Mouse (Mus musculus) limb, embryonic 14.5 days (tissue): Measurements from ENCODE around the gene Cacng7. TPM values are rescaled to one million over a fixed set of nuclear protein-coding genes. Genes with fewer than 3 reads are reported as not detected.

ENCODE experiments used
- ATAC-seq: fragments of 200-750 bp; cut with Nextera tagmentation; 2 replicates; pipeline ENCODE4 v1.8.0; 2017; ENCODE audit warnings: low read depth, moderate number of reproducible peaks, moderate TSS enrichment; ENCODE audit not compliant: low FRiP score
- DNase-seq: peaks from one replicate; pipeline ENCODE4 v3.0.0-alpha.2; 2015; ENCODE audit warnings: low spot score
- H3K27ac ChIP-seq: fragments of 300-500 bp; sonication (generic); replicated peaks from 2 replicates; pipeline ENCODE4 v1.5.1; 2014; ENCODE audit warnings: low read depth, mild to moderate bottlenecking, low read length, moderate library complexity, mixed read lengths
- H3K27me3 ChIP-seq: fragments of 300-500 bp; sonication (generic); 2 replicates; pipeline ENCODE4 v1.6.1; 2014; ENCODE audit warnings: low read length, mixed read lengths; ENCODE audit not compliant: control insufficient read depth, insufficient read depth
- H3K36me3 ChIP-seq: fragments of 300-500 bp; sonication (generic); 2 replicates; pipeline ENCODE4 v1.6.1; 2014; ENCODE audit warnings: mild to moderate bottlenecking, low read length, moderate library complexity, mixed read lengths; ENCODE audit not compliant: control insufficient read depth, insufficient read depth
- H3K4me1 ChIP-seq: fragments of 300-500 bp; sonication (generic); 2 replicates; pipeline ENCODE4 v1.6.1; 2014; ENCODE audit warnings: antibody characterized with exemption, low read length, mixed read lengths; ENCODE audit not compliant: control insufficient read depth, insufficient read depth
- H3K4me2 ChIP-seq: fragments of 300-500 bp; sonication (generic); replicated peaks from 2 replicates; pipeline ENCODE4 v1.6.1; 2014; ENCODE audit warnings: low read depth, mild to moderate bottlenecking, low read length, moderate library complexity; ENCODE audit not compliant: severe bottlenecking
- H3K4me3 ChIP-seq: fragments of 300-500 bp; sonication (generic); replicated peaks from 2 replicates; pipeline ENCODE4 v1.5.1; 2014; ENCODE audit warnings: low read length
- H3K9ac ChIP-seq: fragments of 300-500 bp; sonication (generic); 2 replicates; pipeline ENCODE4 v1.6.1; 2014; ENCODE audit warnings: mild to moderate bottlenecking, low read depth, low read length, moderate library complexity; ENCODE audit not compliant: severe bottlenecking
- H3K9me3 ChIP-seq: fragments of 300-500 bp; sonication (generic); 2 replicates; pipeline ENCODE4 v1.6.1; 2016; ENCODE audit warnings: low read length; ENCODE audit not compliant: control insufficient read depth
- POLR2A ChIP-seq: fragments of 200-500 bp; IDR thresholded peaks from 2 replicates; pipeline ENCODE4 v1.8.0; 2012; ENCODE audit warnings: inconsistent platforms, mild to moderate bottlenecking, moderate library complexity, borderline replicate concordance; ENCODE audit not compliant: insufficient read depth, insufficient read length; ENCODE audit errors: extremely low read depth
- WGBS: fragments of 180-500 bp; shearing (Covaris S2); extraction: QIAGEN DNeasy Blood & Tissue Kit; methylation state at CpG from one replicate; pipeline ENCODE4 v1.1.7; 2014; 5-methylcytosine and 5-hydroxymethylcytosine counted together
- polyA plus RNA-seq, 2 experiments: library from polyadenylated mRNA; depleted of rRNA in 1 of 2; stranded (reverse) in 1 of 2; unstranded in 1 of 2; fragments of >200 nt; fragmentation: Nextera tagmentation in 1 of 2; extraction: Ambion mirVana in 1 of 2; gene quantifications; 2 replicates each; pipeline versions ENCODE4 v1.2.1 to v1.2.3; 2012 to 2014

Gene Cacng7
- polyA plus RNA-seq, 2 experiments = 3.9 to 129 TPM

- no peak for TF ChIP-seq POLR2A
- ATAC-seq = no peak
- H3K4me2 ChIP-seq = no peak overlapping the region
- peaks cover 6% of the 10 kb centered on the region; the same call in 1 of the 2 replicates for H3K36me3 ChIP-seq
- no peaks in the 10 kb centered on the region for H3K4me1 ChIP-seq
- H3K27me3 ChIP-seq = no peaks in the 10 kb centered on the region
- DNase-seq = no peak
- H3K27ac ChIP-seq = no peak overlapping the region
- no peaks in the 10 kb centered on the region for H3K9me3 ChIP-seq
- no peak overlapping the region for H3K9ac ChIP-seq
- H3K4me3 ChIP-seq = no peak overlapping the region
Measured at GRCm38 (mm10) chr7:3399937-3400336, 67.2 kb downstream of the Cacng7 start.

- H3K9ac ChIP-seq = no peak overlapping the region
- WGBS = 63% methylated on average over 11 of the region's 11 CpGs
Measured at GRCm38 (mm10) chr7:3409729-3410520, 77.2 kb downstream of the Cacng7 start.

DNA sequence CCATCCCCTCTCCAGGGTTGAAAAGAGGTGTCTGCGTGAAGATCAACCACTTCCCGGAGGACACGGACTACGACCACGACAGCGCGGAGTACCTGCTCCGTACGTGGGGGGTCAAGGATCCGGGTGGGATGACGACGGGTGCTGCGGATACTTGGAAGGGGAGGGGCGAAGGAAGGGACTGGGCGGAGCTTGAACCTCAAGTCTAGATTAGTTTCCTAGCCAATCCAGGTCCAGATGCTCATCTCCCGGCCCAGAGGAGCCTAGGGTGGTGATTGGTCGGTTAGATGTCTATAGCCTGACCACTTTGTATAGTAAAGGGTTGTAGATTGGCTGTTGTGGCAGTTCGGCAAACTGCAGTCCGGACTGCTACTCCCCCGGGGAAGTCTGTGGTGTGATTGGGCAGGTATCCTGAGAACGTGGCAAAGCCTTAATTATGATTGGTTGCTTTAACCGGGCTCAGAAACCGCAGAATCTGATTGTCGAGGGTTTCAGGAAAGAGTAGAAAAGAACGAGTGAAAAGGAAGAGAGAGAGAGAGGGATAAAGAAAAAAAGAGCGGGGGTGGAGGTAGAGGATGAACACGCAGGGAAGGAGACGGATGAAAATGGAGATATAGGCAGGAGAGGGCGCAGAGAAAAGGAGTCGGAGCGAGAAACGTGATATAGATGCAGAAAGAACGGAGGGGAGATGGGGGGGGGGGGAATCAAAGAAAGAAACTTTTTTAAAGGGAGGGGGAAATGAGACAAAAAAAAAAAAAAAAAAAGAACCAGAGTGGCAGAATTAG is 78.6 kb downstream of the Cacng7 start:
- Histone ChIP-seq H3K9me3 (no peaks in the 10 kb centered on the region), H3K27ac (no peak overlapping the region), H3K4me1 (peaks cover 5% of the 10 kb centered on the region; the same call in 1 of the 2 replicates), H3K4me2 (peak overlapping the region; percentile 64), H3K9ac (peak overlapping the region; percentile 31; the same call in 1 of the 2 replicates), H3K4me3 (peak overlapping the region; percentile 42), H3K36me3 (no peaks in the 10 kb centered on the region), H3K27me3 (peaks cover 59% of the 10 kb centered on the region)
- peak; percentile 79 for DNase-seq
- peak; percentile 88 for ATAC-seq
- WGBS = under 1% methylated on average over 33 of the region's 33 CpGs
- no peak for TF ChIP-seq POLR2A

More at GRCm38 (mm10) chr7:3409729-3410520, 77.2 kb downstream of the Cacng7 start:
- no peak for DNase-seq
- Histone ChIP-seq H3K9me3 (no peaks in the 10 kb centered on the region), H3K4me3 (no peak overlapping the region), H3K27me3 (peaks cover 46% of the 10 kb centered on the region), H3K36me3 (no peaks in the 10 kb centered on the region), H3K4me1 (peaks cover 5% of the 10 kb centered on the region; the same call in 1 of the 2 replicates), H3K27ac (no peak overlapping the region), H3K4me2 (no peak overlapping the region)
- TF ChIP-seq POLR2A = no peak
- ATAC-seq = no peak

DNA sequence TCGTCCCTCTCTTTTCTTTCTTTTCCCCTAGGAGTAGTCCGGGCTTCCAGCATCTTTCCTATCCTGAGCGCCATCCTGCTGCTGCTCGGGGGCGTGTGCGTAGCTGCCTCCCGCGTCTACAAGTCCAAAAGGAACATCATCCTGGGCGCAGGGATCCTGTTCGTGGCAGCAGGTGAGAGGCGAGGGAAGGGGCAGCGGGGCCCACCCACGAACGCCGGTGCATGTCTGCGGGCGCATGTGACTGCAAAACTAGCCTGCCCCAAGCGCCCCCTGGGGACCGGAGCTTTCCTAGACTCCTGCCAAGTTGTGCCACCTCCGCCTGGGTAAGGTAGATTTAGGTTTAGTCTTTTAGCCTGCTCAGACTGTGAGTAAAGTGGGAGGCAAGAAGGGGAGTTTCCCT is 79.3 kb downstream of the Cacng7 start:
- Histone ChIP-seq H3K4me2 (peak overlapping the region; percentile 64), H3K9me3 (no peaks in the 10 kb centered on the region), H3K4me3 (peak overlapping the region; percentile 42), H3K9ac (0 out of 2 replicates have a peak overlapping the region, but pooled peaks have one; percentile 34), H3K27ac (no peak overlapping the region), H3K27me3 (peaks cover 66% of the 10 kb centered on the region), H3K36me3 (no peaks in the 10 kb centered on the region), H3K4me1 (peaks cover 5% of the 10 kb centered on the region; the same call in 1 of the 2 replicates)
- no peak for DNase-seq
- WGBS = under 1% methylated on average over 20 of the region's 20 CpGs
- no peak for ATAC-seq
- TF ChIP-seq POLR2A = no peak

DNA sequence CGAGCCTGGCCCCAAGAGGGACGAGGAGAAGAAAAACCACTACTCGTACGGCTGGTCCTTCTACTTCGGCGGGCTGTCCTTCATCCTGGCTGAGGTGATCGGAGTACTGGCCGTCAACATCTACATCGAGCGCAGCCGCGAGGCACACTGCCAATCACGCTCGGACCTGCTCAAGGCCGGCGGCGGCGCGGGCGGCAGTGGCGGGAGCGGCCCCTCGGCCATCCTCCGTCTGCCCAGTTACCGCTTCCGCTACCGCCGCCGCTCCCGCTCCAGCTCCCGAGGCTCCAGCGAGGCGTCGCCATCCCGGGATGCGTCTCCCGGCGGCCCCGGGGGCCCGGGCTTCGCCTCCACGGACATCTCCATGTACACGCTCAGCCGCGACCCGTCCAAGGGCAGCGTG is 82.1 kb downstream of the Cacng7 start:
- Histone ChIP-seq H3K4me3 (peak overlapping the region; percentile 54), H3K4me2 (peak overlapping the region; percentile 99), H3K9ac (peak overlapping the region; percentile 53), H3K27me3 (peaks cover 78% of the 10 kb centered on the region), H3K4me1 (peaks cover 5% of the 10 kb centered on the region; the same call in 1 of the 2 replicates), H3K9me3 (no peaks in the 10 kb centered on the region), H3K27ac (no peak overlapping the region), H3K36me3 (no peaks in the 10 kb centered on the region)
- DNase-seq = no peak
- no peak for TF ChIP-seq POLR2A
- ATAC-seq = no peak
- WGBS = 1% methylated on average over 31 of the region's 47 CpGs
